Mouse (Mus musculus): Measurements from ENCODE around the gene Olfr288.

- no peak for TF ChIP-seq CTCF (IDR thresholded peaks at IDR 0.05; ENCODE audit: insufficient read depth, low read length)
- no peak for TF ChIP-seq POLR2A (IDR thresholded peaks at IDR 0.05; ENCODE audit: borderline replicate concordance, extremely low read depth, low read depth, low read length)
These were observed 39.4 kb downstream of the Olfr288 start for GRCm38 (mm10) chr15:98155944-98156343.

Measured in lung, adult 2 months (tissue).